Mouse (Mus musculus): ENCODE data around the gene Itgb4. TPM values are rescaled to one million over a fixed set of nuclear protein-coding genes. Genes with fewer than 3 reads are reported as not detected.

The Itgb4 gene
- polyA plus RNA-seq, 1 experiment from 2014 or later: 2.7 TPM

GRCm38 (mm10) chr11:116040593-116040992 is 66.1 kb downstream of the Itgb4 start:
- H3K4me3 ChIP-seq: no peak overlapping the region
- H3K4me1 ChIP-seq (replicated peaks): no peaks in the 10 kb centered on the region
- H3K36me3 ChIP-seq: peaks cover 46% of the 10 kb centered on the region
- no peaks in the 10 kb centered on the region for H3K27me3 ChIP-seq
- 93% methylated on average over 6 of the region's 6 CpGs for WGBS
- H3K4me2 ChIP-seq: no peak overlapping the region
- H3K9ac ChIP-seq: no peak overlapping the region
- no peak overlapping the region for H3K27ac ChIP-seq (replicated peaks)
- H3K9me3 ChIP-seq: no peaks in the 10 kb centered on the region
- no peak for ATAC-seq (ENCODE audit: low read depth)

GRCm38 (mm10) chr11:116041833-116042232 is 67.3 kb downstream of the Itgb4 start:
- Histone ChIP-seq H3K36me3 (peaks cover 55% of the 10 kb centered on the region), H3K27me3 (no peaks in the 10 kb centered on the region), H3K27ac (replicated peaks) (no peak overlapping the region), H3K4me1 (replicated peaks) (no peaks in the 10 kb centered on the region), H3K9me3 (no peaks in the 10 kb centered on the region), H3K4me2 (no peak overlapping the region), H3K4me3 (no peak overlapping the region), H3K9ac (no peak overlapping the region)
- 99% methylated on average over 2 of the region's 2 CpGs for WGBS
- ATAC-seq (ENCODE audit: low read depth): no peak

- no peaks in the 10 kb centered on the region for H3K4me1 ChIP-seq (replicated peaks)
- no peak for ATAC-seq (ENCODE audit: low read depth)
- H3K27ac ChIP-seq (replicated peaks): no peak overlapping the region
- no peaks in the 10 kb centered on the region for H3K9me3 ChIP-seq
- H3K4me2 ChIP-seq: no peak overlapping the region
- H3K27me3 ChIP-seq: no peaks in the 10 kb centered on the region
- peaks cover 62% of the 10 kb centered on the region for H3K36me3 ChIP-seq
- no peak overlapping the region for H3K4me3 ChIP-seq
- H3K9ac ChIP-seq: no peak overlapping the region
- WGBS: 81% methylated on average over 5 of the region's 5 CpGs
Measured at GRCm38 (mm10) chr11:116042372-116043138, 68.0 kb downstream of the Itgb4 start.

GRCm38 (mm10) chr11:116043286-116043685 is 68.8 kb downstream of the Itgb4 start:
- Histone ChIP-seq H3K9ac (no peak overlapping the region), H3K27ac (replicated peaks) (no peak overlapping the region), H3K9me3 (no peaks in the 10 kb centered on the region), H3K4me3 (no peak overlapping the region), H3K27me3 (no peaks in the 10 kb centered on the region), H3K4me1 (replicated peaks) (no peaks in the 10 kb centered on the region), H3K4me2 (no peak overlapping the region), H3K36me3 (peaks cover 68% of the 10 kb centered on the region)
- ATAC-seq (ENCODE audit: low read depth): no peak
- WGBS: 100% methylated on average over 1 of the region's 1 CpGs

DNA sequence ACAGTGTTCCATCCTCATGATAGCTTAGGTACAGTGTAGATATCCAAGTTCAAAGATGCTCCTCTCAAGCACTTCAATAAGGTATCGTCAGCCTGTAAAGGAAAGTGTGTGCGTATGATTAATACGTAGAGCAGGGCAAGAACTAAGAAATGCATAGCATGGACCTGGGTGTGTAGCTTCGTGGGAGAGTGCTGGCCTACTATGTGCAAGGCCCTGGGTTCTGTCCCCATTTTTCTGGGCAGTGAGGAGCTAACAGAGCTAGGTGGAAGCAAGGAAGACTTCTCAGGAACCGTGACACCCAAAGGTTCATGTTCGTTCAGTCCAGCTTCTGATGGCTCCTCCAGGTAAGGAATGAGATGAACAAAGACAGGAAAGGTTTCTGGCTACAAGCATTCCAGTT is 70.7 kb downstream of the Itgb4 start:
- H3K36me3 ChIP-seq: peaks cover 72% of the 10 kb centered on the region
- H3K4me3 ChIP-seq: no peak overlapping the region
- no peak overlapping the region for H3K27ac ChIP-seq (replicated peaks)
- no peak overlapping the region for H3K9ac ChIP-seq
- no peaks in the 10 kb centered on the region for H3K4me1 ChIP-seq (replicated peaks)
- no peak for ATAC-seq (ENCODE audit: low read depth)
- WGBS: 92% methylated on average over 6 of the region's 6 CpGs
- H3K27me3 ChIP-seq: no peaks in the 10 kb centered on the region
- H3K9me3 ChIP-seq: no peaks in the 10 kb centered on the region
- H3K4me2 ChIP-seq: no peak overlapping the region

GRCm38 (mm10) chr11:116049610-116050009 is 75.1 kb downstream of the Itgb4 start:
- ATAC-seq (ENCODE audit: low read depth): no peak
- Histone ChIP-seq H3K4me3 (no peak overlapping the region), H3K9ac (no peak overlapping the region), H3K4me1 (replicated peaks) (no peaks in the 10 kb centered on the region), H3K27ac (replicated peaks) (no peak overlapping the region), H3K4me2 (no peak overlapping the region), H3K36me3 (peaks cover 92% of the 10 kb centered on the region), H3K9me3 (no peaks in the 10 kb centered on the region), H3K27me3 (no peaks in the 10 kb centered on the region)
- WGBS: 93% methylated on average over 2 of the region's 2 CpGs

- Histone ChIP-seq H3K4me3 (no peak overlapping the region), H3K27me3 (no peaks in the 10 kb centered on the region), H3K9ac (peak overlapping the region; percentile 22; the same call in 1 of the 2 replicates), H3K4me1 (replicated peaks) (no peaks in the 10 kb centered on the region), H3K27ac (replicated peaks) (no peak overlapping the region), H3K9me3 (no peaks in the 10 kb centered on the region), H3K36me3 (peaks cover 97% of the 10 kb centered on the region), H3K4me2 (no peak overlapping the region)
- 86% methylated on average over 4 of the region's 4 CpGs for WGBS
- no peak for ATAC-seq (ENCODE audit: low read depth)
Measured at GRCm38 (mm10) chr11:116050196-116050595, 75.7 kb downstream of the Itgb4 start.

GRCm38 (mm10) chr11:116053510-116054229 is 79.2 kb downstream of the Itgb4 start:
- Histone ChIP-seq H3K4me3 (no peak overlapping the region), H3K36me3 (peaks cover 100% of the 10 kb centered on the region), H3K9ac (no peak overlapping the region), H3K4me2 (no peak overlapping the region), H3K27me3 (no peaks in the 10 kb centered on the region), H3K27ac (replicated peaks) (no peak overlapping the region), H3K9me3 (no peaks in the 10 kb centered on the region), H3K4me1 (replicated peaks) (no peaks in the 10 kb centered on the region)
- WGBS: 93% methylated on average over 9 of the region's 9 CpGs
- no peak for ATAC-seq (ENCODE audit: low read depth)

GRCm38 (mm10) chr11:116055873-116056272 is 81.4 kb downstream of the Itgb4 start:
- Histone ChIP-seq H3K9ac (no peak overlapping the region), H3K4me1 (replicated peaks) (no peaks in the 10 kb centered on the region), H3K9me3 (no peaks in the 10 kb centered on the region), H3K4me3 (no peak overlapping the region), H3K36me3 (peaks cover 100% of the 10 kb centered on the region), H3K4me2 (no peak overlapping the region), H3K27ac (replicated peaks) (no peak overlapping the region), H3K27me3 (no peaks in the 10 kb centered on the region)
- ATAC-seq (ENCODE audit: low read depth): no peak
- 96% methylated on average over 11 of the region's 11 CpGs for WGBS

DNA sequence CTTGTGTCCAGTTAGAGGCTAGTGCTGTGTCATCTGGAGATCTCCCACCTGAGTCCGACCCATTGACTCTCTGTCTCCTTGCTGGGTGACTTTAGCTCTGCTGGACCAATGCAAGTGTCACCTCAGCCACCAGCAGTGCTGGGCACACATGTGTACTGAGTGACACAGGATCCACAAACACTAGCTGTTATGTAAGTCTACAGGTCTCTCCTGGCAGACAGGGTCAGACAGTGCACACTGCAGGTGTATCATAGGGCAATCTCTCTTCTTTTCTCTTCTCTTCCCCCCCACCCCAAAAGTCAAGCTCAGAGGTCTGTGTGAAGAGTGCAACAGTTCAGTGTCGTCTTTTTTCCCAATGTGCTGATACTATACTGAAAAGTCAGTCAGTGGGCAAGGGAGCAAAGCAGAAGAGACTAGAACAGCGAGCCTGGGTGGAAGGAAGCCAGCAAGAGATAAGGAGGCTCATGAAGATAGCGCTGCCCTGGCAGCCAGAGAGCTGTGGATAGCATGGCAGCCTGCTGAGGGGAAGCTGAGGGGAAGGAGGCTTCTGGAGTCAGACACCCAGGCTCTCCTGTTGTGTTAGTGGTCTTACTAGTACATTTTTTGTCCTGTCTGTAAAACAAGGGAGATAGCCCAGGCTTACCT is 82.8 kb downstream of the Itgb4 start:
- no peak overlapping the region for H3K4me2 ChIP-seq
- WGBS: 95% methylated on average over 4 of the region's 4 CpGs
- no peak for ATAC-seq (ENCODE audit: low read depth)

More for the DNA sequence above, 82.8 kb downstream of the Itgb4 start:
- no peak overlapping the region for H3K9ac ChIP-seq
- H3K27me3 ChIP-seq: no peaks in the 10 kb centered on the region
- no peak overlapping the region for H3K4me3 ChIP-seq
- H3K36me3 ChIP-seq: peaks cover 100% of the 10 kb centered on the region
- H3K9me3 ChIP-seq: no peaks in the 10 kb centered on the region
- no peaks in the 10 kb centered on the region for H3K4me1 ChIP-seq (replicated peaks)
- no peak overlapping the region for H3K27ac ChIP-seq (replicated peaks)

Measured in neural tube, embryonic 13.5 days (tissue).